Mouse (Mus musculus): ENCODE measurements at regions not wholly inside any gene's neighbourhood (a gene's known extent, or its start where the extent isn't known, plus 50 kb on each side); places are given as distances from the start of the nearest gene placed in this dataset.
A peak's percentile ranks its signal among the peaks of the same experiment; 100 is the strongest.

DNA sequence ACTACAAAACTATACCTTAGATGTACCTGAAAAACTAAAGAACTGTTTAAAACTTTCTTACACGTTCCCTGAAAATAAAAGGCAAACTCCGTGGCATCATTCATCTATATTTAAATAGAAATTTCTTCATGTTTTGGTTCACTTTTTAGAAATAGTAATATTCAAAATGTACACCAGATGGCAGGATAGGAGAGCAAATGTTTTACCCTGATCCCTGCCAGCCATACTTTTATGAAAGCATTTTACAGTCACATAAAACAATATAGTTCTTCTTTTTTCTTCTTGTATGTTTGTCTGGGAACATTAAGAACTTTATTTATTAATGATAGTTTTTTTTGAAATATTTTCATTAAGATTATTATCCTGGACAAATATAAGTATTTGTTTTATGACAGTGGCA, 68.5 kb downstream of the 4921530L21Rik start:
- no peak for DNase-seq (ENCODE audit: low read depth, low spot score)

DNA sequence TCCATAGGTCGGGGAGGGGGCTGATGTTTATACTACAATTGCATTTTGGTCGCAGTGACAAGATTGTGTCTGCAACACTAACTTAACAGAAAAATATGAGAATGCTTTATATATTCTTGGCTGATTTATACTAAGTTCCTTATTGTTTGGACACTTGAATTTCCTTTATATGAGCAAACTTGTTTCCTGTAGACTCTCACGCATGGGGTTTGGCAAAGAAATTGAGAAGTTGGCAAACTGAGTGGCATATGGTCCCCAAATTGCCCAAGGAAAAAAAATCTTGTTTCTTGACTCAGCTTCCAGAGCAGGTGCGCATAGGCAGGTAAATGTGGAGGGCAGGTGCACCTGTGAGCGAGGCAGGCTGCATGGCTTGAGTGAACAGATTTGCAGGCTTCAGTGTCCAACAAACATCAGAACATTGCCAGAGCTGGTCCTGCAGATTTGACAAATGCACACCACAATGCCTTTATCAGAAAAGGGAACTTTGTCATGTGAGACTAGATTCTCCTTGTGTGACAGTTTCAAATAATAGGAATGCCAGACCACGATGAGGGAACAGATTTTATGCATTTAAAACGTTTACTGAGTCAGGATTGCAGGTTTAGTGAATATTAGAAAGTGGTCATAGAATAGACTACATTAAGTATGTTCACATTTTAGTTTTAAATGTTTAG, 75.1 kb downstream of the 4921530L21Rik start:
- no peak for DNase-seq (ENCODE audit: low read depth, low spot score)

DNA sequence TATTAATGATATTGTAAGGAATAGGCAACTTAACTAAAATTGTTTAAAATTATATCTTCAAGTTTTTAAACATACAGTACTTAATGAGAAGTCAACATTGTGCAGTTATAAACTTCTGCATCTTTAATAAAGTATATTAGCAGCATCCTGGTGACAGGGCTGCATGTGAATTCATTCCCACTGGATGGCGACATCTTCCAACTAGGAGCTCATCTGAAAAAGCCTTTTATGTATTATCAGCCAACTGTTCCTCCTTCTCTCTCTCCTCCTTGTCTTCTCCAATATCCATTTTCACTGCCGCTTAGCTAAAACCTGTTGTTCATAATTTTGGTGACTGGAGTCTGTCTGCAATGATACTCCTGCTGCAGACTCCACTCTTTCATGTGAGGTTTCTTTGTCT, 103.0 kb downstream of the 4921530L21Rik start:
- peak; percentile 10 for DNase-seq (ENCODE audit: low read depth, low spot score)

DNA sequence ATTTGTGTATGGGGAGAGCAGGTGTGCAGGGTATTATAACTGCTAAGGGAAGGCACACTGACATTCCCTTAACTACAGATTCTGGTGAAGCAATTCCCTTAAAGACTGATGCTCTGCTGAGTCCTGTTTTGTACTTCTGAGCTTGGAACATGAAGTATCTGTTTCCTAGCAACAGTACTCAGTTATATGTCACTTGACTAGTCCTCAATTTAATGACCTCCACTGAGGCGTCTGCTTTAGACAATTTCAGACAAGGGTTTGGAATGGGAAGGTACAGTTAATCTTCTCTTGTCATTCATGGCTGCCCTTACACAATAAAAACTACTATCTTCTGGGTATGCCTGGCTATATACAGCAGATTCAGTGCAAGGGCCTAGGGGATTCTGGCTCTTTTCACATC, 117.3 kb downstream of the 4921530L21Rik start:
- DNase-seq (ENCODE audit: low read depth, low spot score), result peak; percentile 2

DNA sequence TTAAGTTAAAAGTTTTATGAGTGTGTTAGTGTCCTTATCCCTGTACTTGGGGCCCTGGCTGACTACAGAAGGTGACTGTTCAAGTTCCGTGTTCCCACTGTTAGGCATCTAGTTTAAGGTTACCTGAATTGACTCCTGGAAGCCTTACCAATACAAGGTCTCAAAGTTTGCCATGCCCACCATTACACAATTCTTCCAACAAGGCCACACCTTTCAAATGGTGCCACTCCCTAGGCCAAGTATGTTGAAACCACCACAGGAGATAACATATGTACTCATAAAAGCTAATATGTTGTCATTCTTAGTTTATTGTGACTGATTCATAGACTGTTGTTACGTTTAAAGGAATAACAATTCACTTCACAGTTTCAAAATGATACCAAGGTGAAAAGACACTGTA, 140.6 kb downstream of the 4921530L21Rik start:
- DNase-seq (ENCODE audit: low read depth, low spot score), result no peak
